Mouse (Mus musculus) stomach, embryonic 14.5 days (tissue): ENCODE measurements at regions not wholly inside any gene's neighbourhood (a gene's known extent, or its start where the extent isn't known, plus 50 kb on each side); places are given as distances from the start of the nearest gene placed in this dataset.

Experiments used
- ATAC-seq: fragments of 200-750 bp; cut with Nextera tagmentation; 2 replicates; pipeline ENCODE4 v1.8.0; 2017; ENCODE audit warnings: low read depth, moderate TSS enrichment; ENCODE audit not compliant: insufficient number of reproducible peaks, insufficient read depth, low FRiP score
- H3K27ac ChIP-seq: fragments of 300-500 bp; sonication (generic); 2 replicates; pipeline ENCODE4 v1.5.1; 2014; ENCODE audit warnings: mild to moderate bottlenecking, low read length, moderate library complexity, mixed read lengths
- H3K27me3 ChIP-seq: fragments of 300-500 bp; sonication (generic); 2 replicates; pipeline ENCODE4 v1.6.1; 2014; ENCODE audit warnings: low read length, control low read depth, mixed read lengths; ENCODE audit not compliant: control insufficient read depth, insufficient read depth
- H3K36me3 ChIP-seq: fragments of 300-500 bp; sonication (generic); 2 replicates; pipeline ENCODE4 v1.6.1; 2014; ENCODE audit warnings: mild to moderate bottlenecking, control low read depth, low read length, moderate library complexity, mixed read lengths; ENCODE audit not compliant: control insufficient read depth, insufficient read depth
- H3K4me1 ChIP-seq: fragments of 300-500 bp; sonication (generic); 2 replicates; pipeline ENCODE4 v1.6.1; 2014; ENCODE audit warnings: low read length, control low read depth, mixed read lengths; ENCODE audit not compliant: control insufficient read depth, insufficient read depth
- H3K4me2 ChIP-seq: fragments of 300-500 bp; sonication (generic); replicated peaks from 2 replicates; pipeline ENCODE4 v1.6.1; 2014; ENCODE audit warnings: low read depth, low read length, control low read depth
- H3K4me3 ChIP-seq: fragments of 300-500 bp; sonication (generic); 2 replicates; pipeline ENCODE4 v1.5.1; 2014; ENCODE audit warnings: low read depth, low read length, control low read depth
- H3K9ac ChIP-seq: fragments of 300-500 bp; sonication (generic); replicated peaks from 2 replicates; pipeline ENCODE4 v1.6.1; 2014; ENCODE audit warnings: low read depth, mild to moderate bottlenecking, control low read depth, low read length, moderate library complexity, mixed read lengths
- H3K9me3 ChIP-seq: fragments of 300-500 bp; sonication (generic); 2 replicates; pipeline ENCODE4 v1.6.1; 2016; ENCODE audit warnings: low read depth, low read length, control low read depth; ENCODE audit not compliant: control insufficient read depth
- WGBS: fragments of 180-500 bp; shearing (Covaris S2); extraction: QIAGEN DNeasy Blood & Tissue Kit; methylation state at CpG from one replicate; pipeline ENCODE4 v1.1.7; 2014; 5-methylcytosine and 5-hydroxymethylcytosine counted together

GRCm38 (mm10) chr14:18511094-18511493 is 179.4 kb upstream of the Ube2e1 start:
- no peaks in the 10 kb centered on the region for H3K9me3 ChIP-seq
- no peak overlapping the region for H3K4me2 ChIP-seq
- no peak for ATAC-seq
- no peak overlapping the region for H3K9ac ChIP-seq
- no peak overlapping the region for H3K4me3 ChIP-seq
- H3K27ac ChIP-seq: no peak overlapping the region
- no peaks in the 10 kb centered on the region for H3K36me3 ChIP-seq
- H3K4me1 ChIP-seq: 0 out of 2 replicates have a peak, but pooled peaks cover 4% of the 10 kb centered on the region
- H3K27me3 ChIP-seq: no peaks in the 10 kb centered on the region

GRCm38 (mm10) chr14:18508359-18508647 is 176.6 kb upstream of the Ube2e1 start:
- H3K27ac ChIP-seq: no peak overlapping the region; the same call in 1 of the 2 replicates
- H3K9ac ChIP-seq: no peak overlapping the region
- no peak for ATAC-seq
- H3K4me2 ChIP-seq: no peak overlapping the region
- H3K36me3 ChIP-seq: no peaks in the 10 kb centered on the region
- 78% methylated on average over 1 of the region's 1 CpGs for WGBS
- no peaks in the 10 kb centered on the region for H3K27me3 ChIP-seq
- H3K9me3 ChIP-seq: no peaks in the 10 kb centered on the region
- no peak overlapping the region for H3K4me3 ChIP-seq
- H3K4me1 ChIP-seq: 0 out of 2 replicates have a peak, but pooled peaks cover 4% of the 10 kb centered on the region

DNA sequence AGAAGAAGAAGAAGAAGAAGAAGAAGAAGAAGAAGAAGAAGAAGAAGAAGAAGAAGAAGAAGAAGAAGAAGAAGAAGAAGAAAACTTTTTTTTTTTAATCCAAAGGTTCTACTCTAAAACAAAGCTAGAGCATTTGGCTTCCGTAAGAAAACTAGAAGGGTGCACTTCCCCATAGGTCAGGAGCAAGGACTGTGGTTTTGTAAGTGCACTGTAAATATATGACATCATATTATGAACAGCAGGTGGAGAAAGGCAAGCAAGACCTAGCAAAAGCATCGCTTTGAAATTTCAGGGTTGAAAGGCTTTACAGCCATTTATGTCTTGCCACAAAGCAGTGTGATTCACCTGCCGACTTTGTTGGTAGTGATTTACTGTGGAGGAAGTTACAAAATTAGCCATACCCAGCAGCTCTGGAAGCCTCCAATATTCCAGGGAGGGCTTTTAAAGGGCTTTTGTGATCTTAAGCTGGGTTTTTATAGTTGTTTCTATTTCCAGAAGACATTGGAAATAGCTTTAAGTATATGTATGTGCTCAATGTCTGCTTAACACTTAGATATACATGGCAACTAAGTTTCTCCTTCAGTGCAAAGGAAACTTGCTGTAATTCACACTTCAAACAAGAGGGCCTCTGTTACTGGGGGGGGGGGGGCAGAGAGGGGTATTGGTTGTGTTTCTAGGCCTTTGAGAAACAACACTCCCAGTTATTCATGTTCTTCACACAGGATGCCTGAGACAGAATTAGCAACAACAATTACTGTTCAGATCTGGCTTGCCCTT is 176.1 kb upstream of the Ube2e1 start:
- H3K27ac ChIP-seq: no peak overlapping the region; the same call in 1 of the 2 replicates
- H3K9me3 ChIP-seq: no peaks in the 10 kb centered on the region
- H3K27me3 ChIP-seq: no peaks in the 10 kb centered on the region
- peak; percentile 14; the same call in 1 of the 2 replicates for ATAC-seq
- H3K4me2 ChIP-seq: no peak overlapping the region
- no peak overlapping the region for H3K9ac ChIP-seq
- 53% methylated on average over 3 of the region's 3 CpGs for WGBS
- no peaks in the 10 kb centered on the region for H3K36me3 ChIP-seq
- H3K4me1 ChIP-seq: 0 out of 2 replicates have a peak, but pooled peaks cover 4% of the 10 kb centered on the region
- no peak overlapping the region for H3K4me3 ChIP-seq

- Histone ChIP-seq H3K27me3 (no peaks in the 10 kb centered on the region), H3K4me1 (0 out of 2 replicates have a peak, but pooled peaks cover 1% of the 10 kb centered on the region), H3K4me3 (no peak overlapping the region), H3K9ac (no peak overlapping the region), H3K9me3 (no peaks in the 10 kb centered on the region), H3K36me3 (no peaks in the 10 kb centered on the region), H3K27ac (no peak overlapping the region), H3K4me2 (no peak overlapping the region)
- no peak for ATAC-seq
- WGBS: 74% methylated on average over 4 of the region's 4 CpGs
Observed at GRCm38 (mm10) chr14:18506168-18506567, 174.5 kb upstream of the Ube2e1 start.

- Histone ChIP-seq H3K36me3 (no peaks in the 10 kb centered on the region), H3K4me1 (no peaks in the 10 kb centered on the region), H3K4me2 (no peak overlapping the region), H3K4me3 (no peak overlapping the region), H3K27ac (no peak overlapping the region), H3K27me3 (no peaks in the 10 kb centered on the region), H3K9ac (no peak overlapping the region), H3K9me3 (no peaks in the 10 kb centered on the region)
- no peak for ATAC-seq
Observed at GRCm38 (mm10) chr14:18500249-18500832, 168.7 kb upstream of the Ube2e1 start.

DNA sequence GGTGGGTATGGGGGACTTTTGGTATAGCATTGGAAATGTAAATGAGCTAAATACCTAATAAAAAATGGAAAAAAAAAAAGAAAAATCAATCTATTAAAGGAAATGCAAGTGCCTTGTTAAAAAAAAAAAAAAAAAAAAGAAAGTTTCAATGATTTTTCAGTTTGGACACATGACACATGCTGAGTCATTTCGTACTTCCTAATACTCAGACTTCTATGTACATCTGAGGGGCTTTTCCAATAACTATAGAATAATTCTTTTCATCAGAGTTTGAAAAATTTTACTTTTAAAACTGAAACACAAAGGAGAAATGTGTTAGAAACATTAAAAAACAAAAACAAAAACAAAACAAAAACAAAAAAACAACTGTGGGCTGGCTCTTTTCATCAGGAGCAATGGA is 162.4 kb upstream of the Ube2e1 start:
- no peaks in the 10 kb centered on the region for H3K4me1 ChIP-seq
- no peak overlapping the region for H3K4me2 ChIP-seq
- no peak overlapping the region for H3K27ac ChIP-seq
- no peak overlapping the region for H3K4me3 ChIP-seq
- no peak overlapping the region for H3K9ac ChIP-seq
- no peak for ATAC-seq
- H3K9me3 ChIP-seq: no peaks in the 10 kb centered on the region
- no peaks in the 10 kb centered on the region for H3K27me3 ChIP-seq
- 95% methylated on average over 1 of the region's 1 CpGs for WGBS
- H3K36me3 ChIP-seq: no peaks in the 10 kb centered on the region

DNA sequence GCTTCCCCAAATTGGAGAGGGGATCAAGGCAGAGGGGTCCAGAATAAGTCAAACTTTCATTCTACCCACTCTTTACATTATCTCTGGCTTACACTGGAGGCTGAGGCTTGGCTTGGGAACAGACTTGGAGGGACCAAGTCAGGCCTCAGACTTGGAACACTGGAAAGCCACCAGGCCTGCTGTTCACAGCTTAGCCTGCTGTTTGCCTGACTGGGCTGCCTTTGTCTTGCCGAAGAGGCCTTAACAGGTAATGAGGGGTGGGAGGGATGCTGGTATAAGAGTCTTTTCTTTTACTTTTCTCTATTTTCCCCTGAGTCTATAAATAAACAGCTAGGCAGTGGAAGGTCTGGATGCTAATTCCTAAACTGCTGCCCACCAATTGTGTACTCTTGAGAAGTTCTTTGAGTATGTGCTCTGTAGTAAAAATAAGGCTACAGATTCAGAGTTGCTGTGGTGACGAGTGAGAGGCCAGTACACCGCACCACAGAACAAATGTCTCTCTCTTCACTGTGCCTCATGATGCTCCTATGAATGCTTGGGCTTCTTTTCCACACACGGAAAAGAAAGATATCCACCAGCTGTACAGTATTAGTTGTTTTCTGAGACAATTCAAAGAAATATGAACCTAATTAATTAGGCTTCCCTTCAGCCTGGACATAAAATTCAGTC is 154.6 kb upstream of the Ube2e1 start:
- H3K27ac ChIP-seq: no peak overlapping the region
- H3K9ac ChIP-seq: no peak overlapping the region
- H3K4me3 ChIP-seq: no peak overlapping the region
- H3K9me3 ChIP-seq: no peaks in the 10 kb centered on the region
- 70% methylated on average over 4 of the region's 4 CpGs for WGBS
- no peak for ATAC-seq
- H3K36me3 ChIP-seq: no peaks in the 10 kb centered on the region
- H3K27me3 ChIP-seq: no peaks in the 10 kb centered on the region
- no peak overlapping the region for H3K4me2 ChIP-seq
- H3K4me1 ChIP-seq: no peaks in the 10 kb centered on the region

GRCm38 (mm10) chr14:18485526-18485925 is 153.9 kb upstream of the Ube2e1 start:
- H3K36me3 ChIP-seq: no peaks in the 10 kb centered on the region
- H3K4me3 ChIP-seq: no peak overlapping the region
- no peak for ATAC-seq
- H3K27ac ChIP-seq: no peak overlapping the region
- H3K4me2 ChIP-seq: no peak overlapping the region
- no peak overlapping the region for H3K9ac ChIP-seq
- no peaks in the 10 kb centered on the region for H3K4me1 ChIP-seq
- no peaks in the 10 kb centered on the region for H3K9me3 ChIP-seq
- H3K27me3 ChIP-seq: no peaks in the 10 kb centered on the region
